Mouse (Mus musculus): Measurements from ENCODE around the gene Cnot4. TPM values are rescaled to one million over a fixed set of nuclear protein-coding genes. Genes with fewer than 3 reads are reported as not detected.
A peak's percentile ranks its signal among the peaks of the same experiment; 100 is the strongest.

Gene Cnot4
- total RNA-seq, 1 experiment = 18.8 TPM

- Histone ChIP-seq H3K4me3 (ENCODE audit: insufficient read depth in 1 of 2, low read depth in 1 of 2, low read length in 2 of 2, poor library complexity in 1 of 2, severe bottlenecking in 1 of 2) (no peak overlapping the region), H3K9ac (ENCODE audit: insufficient read depth, low read depth, low read length, poor library complexity, severe bottlenecking) (no peak overlapping the region), H3K36me3 (ENCODE audit: control insufficient read depth, insufficient read depth, low read length, poor library complexity, severe bottlenecking) (no peaks in the 10 kb centered on the region), H3K27ac (ENCODE audit: insufficient read depth, low read depth, low read length, poor library complexity, severe bottlenecking) (no peak overlapping the region), H3K4me1 (ENCODE audit: control insufficient read depth in 2 of 2, insufficient read depth in 2 of 2, low read length in 2 of 2, poor library complexity in 1 of 2) (no peaks in the 10 kb centered on the region), H3K9me3 (ENCODE audit: control insufficient read depth, insufficient read depth, low read depth, low read length) (no peaks in the 10 kb centered on the region)
- DNase-seq (ENCODE audit: low read depth, low spot score) = peak; percentile 43
- TF ChIP-seq MAFK (IDR thresholded peaks at IDR 0.05; ENCODE audit: insufficient read depth, low read depth, low read length) (no peak), ZNF384 (IDR thresholded peaks at IDR 0.05; ENCODE audit: low read depth, low read length) (no peak), ZC3H11A (IDR thresholded peaks at IDR 0.05; ENCODE audit: borderline replicate concordance, low read depth, low read length) (no peak), HCFC1 (IDR thresholded peaks at IDR 0.05; ENCODE audit: borderline replicate concordance, insufficient read depth, low read length) (no peak), CHD2 (IDR thresholded peaks at IDR 0.05; ENCODE audit: low read depth, low read length) (no peak)
- in situ Hi-C loops (cut with MboI; ENCODE audit: low sequenced_read_pairs in 2 of 2, unreplicated experiment in 2 of 2) = no loop called here
Measured at GRCm38 (mm10) chr6:35145569-35145968, 12.0 kb upstream of the Cnot4 start.

- DNase-seq (ENCODE audit: low read depth, low spot score) = no peak
- in situ Hi-C loops (cut with MboI; ENCODE audit: low sequenced_read_pairs in 2 of 2, unreplicated experiment in 2 of 2) = no loop called here
- H3K9me3 ChIP-seq (ENCODE audit: control insufficient read depth, insufficient read depth, low read depth, low read length) = no peaks in the 10 kb centered on the region
- H3K36me3 ChIP-seq (ENCODE audit: control insufficient read depth, insufficient read depth, low read length, poor library complexity, severe bottlenecking) = no peaks in the 10 kb centered on the region
- TF ChIP-seq HCFC1 (IDR thresholded peaks at IDR 0.05; ENCODE audit: borderline replicate concordance, insufficient read depth, low read length) (no peak), MAFK (IDR thresholded peaks at IDR 0.05; ENCODE audit: insufficient read depth, low read depth, low read length) (no peak), ZC3H11A (IDR thresholded peaks at IDR 0.05; ENCODE audit: borderline replicate concordance, low read depth, low read length) (no peak), ZNF384 (IDR thresholded peaks at IDR 0.05; ENCODE audit: low read depth, low read length) (no peak), CHD2 (IDR thresholded peaks at IDR 0.05; ENCODE audit: low read depth, low read length) (no peak)
- H3K9ac ChIP-seq (ENCODE audit: insufficient read depth, low read depth, low read length, poor library complexity, severe bottlenecking) = no peak overlapping the region
- no peaks in the 10 kb centered on the region for H3K4me1 ChIP-seq (ENCODE audit: control insufficient read depth in 2 of 2, insufficient read depth in 2 of 2, low read length in 2 of 2, poor library complexity in 1 of 2)
- H3K27ac ChIP-seq (ENCODE audit: insufficient read depth, low read depth, low read length, poor library complexity, severe bottlenecking) = no peak overlapping the region
- no peak overlapping the region for H3K4me3 ChIP-seq (ENCODE audit: insufficient read depth in 1 of 2, low read depth in 1 of 2, low read length in 2 of 2, poor library complexity in 1 of 2, severe bottlenecking in 1 of 2)
Measured at GRCm38 (mm10) chr6:35140351-35140750, 6.8 kb upstream of the Cnot4 start.

GRCm38 (mm10) chr6:35134844-35135243 is 1.3 kb upstream of the Cnot4 start:
- peak overlapping the region; percentile 91 for H3K9ac ChIP-seq (ENCODE audit: insufficient read depth, low read depth, low read length, poor library complexity, severe bottlenecking)
- peak overlapping the region; percentile 84 to 92; a peak in 3 of 4 replicates for H3K4me3 ChIP-seq (ENCODE audit: insufficient read depth in 1 of 2, low read depth in 1 of 2, low read length in 2 of 2, poor library complexity in 1 of 2, severe bottlenecking in 1 of 2)
- peaks cover 0 to 5% of the 10 kb centered on the region in 2 experiments; a peak in 1 of 4 replicates for H3K4me1 ChIP-seq (ENCODE audit: control insufficient read depth in 2 of 2, insufficient read depth in 2 of 2, low read length in 2 of 2, poor library complexity in 1 of 2)
- H3K36me3 ChIP-seq (ENCODE audit: control insufficient read depth, insufficient read depth, low read length, poor library complexity, severe bottlenecking) = no peaks in the 10 kb centered on the region
- no peaks in the 10 kb centered on the region for H3K9me3 ChIP-seq (ENCODE audit: control insufficient read depth, insufficient read depth, low read depth, low read length)
- H3K27ac ChIP-seq (ENCODE audit: insufficient read depth, low read depth, low read length, poor library complexity, severe bottlenecking) = no peak overlapping the region
- DNase-seq (ENCODE audit: low read depth, low spot score) = no peak
- no peak for TF ChIP-seq ZNF384 (IDR thresholded peaks at IDR 0.05; ENCODE audit: low read depth, low read length)
- no peak for TF ChIP-seq ZC3H11A (IDR thresholded peaks at IDR 0.05; ENCODE audit: borderline replicate concordance, low read depth, low read length)
- no peak for TF ChIP-seq MAFK (IDR thresholded peaks at IDR 0.05; ENCODE audit: insufficient read depth, low read depth, low read length)
- no peak for TF ChIP-seq CHD2 (IDR thresholded peaks at IDR 0.05; ENCODE audit: low read depth, low read length)
- TF ChIP-seq HCFC1 (IDR thresholded peaks at IDR 0.05; ENCODE audit: borderline replicate concordance, insufficient read depth, low read length) = no peak
- in situ Hi-C loops (cut with MboI; ENCODE audit: low sequenced_read_pairs in 2 of 2, unreplicated experiment in 2 of 2) = no loop called here

- H3K9ac ChIP-seq (ENCODE audit: insufficient read depth, low read depth, low read length, poor library complexity, severe bottlenecking) = peak overlapping the region; percentile 100
- no peaks in the 10 kb centered on the region for H3K36me3 ChIP-seq (ENCODE audit: control insufficient read depth, insufficient read depth, low read length, poor library complexity, severe bottlenecking)
- peak overlapping the region; percentile 79; the same call in 1 of the 2 replicates for H3K27ac ChIP-seq (ENCODE audit: insufficient read depth, low read depth, low read length, poor library complexity, severe bottlenecking)
- no peak for TF ChIP-seq ZC3H11A (IDR thresholded peaks at IDR 0.05; ENCODE audit: borderline replicate concordance, low read depth, low read length)
- no peak for TF ChIP-seq ZNF384 (IDR thresholded peaks at IDR 0.05; ENCODE audit: low read depth, low read length)
- TF ChIP-seq CHD2 (IDR thresholded peaks at IDR 0.05; ENCODE audit: low read depth, low read length) = no peak
- TF ChIP-seq HCFC1 (IDR thresholded peaks at IDR 0.05; ENCODE audit: borderline replicate concordance, insufficient read depth, low read length) = no peak
- no peak for TF ChIP-seq MAFK (IDR thresholded peaks at IDR 0.05; ENCODE audit: insufficient read depth, low read depth, low read length)
- H3K9me3 ChIP-seq (ENCODE audit: control insufficient read depth, insufficient read depth, low read depth, low read length) = no peaks in the 10 kb centered on the region
- peaks cover 0 to 5% of the 10 kb centered on the region in 2 experiments; a peak in 1 of 4 replicates for H3K4me1 ChIP-seq (ENCODE audit: control insufficient read depth in 2 of 2, insufficient read depth in 2 of 2, low read length in 2 of 2, poor library complexity in 1 of 2)
- H3K4me3 ChIP-seq (ENCODE audit: insufficient read depth in 1 of 2, low read depth in 1 of 2, low read length in 2 of 2, poor library complexity in 1 of 2, severe bottlenecking in 1 of 2) = peak overlapping the region; percentile 86 to 99
- in situ Hi-C loops (cut with MboI; ENCODE audit: low sequenced_read_pairs in 2 of 2, unreplicated experiment in 2 of 2) = no loop called here
- no peak for DNase-seq (ENCODE audit: low read depth, low spot score)
Measured at GRCm38 (mm10) chr6:35133246-35133578, 312 bp downstream of the Cnot4 start.

GRCm38 (mm10) chr6:35132806-35133205 is 718 bp downstream of the Cnot4 start:
- TF ChIP-seq CHD2 (IDR thresholded peaks at IDR 0.05; ENCODE audit: low read depth, low read length) (no peak), ZNF384 (IDR thresholded peaks at IDR 0.05; ENCODE audit: low read depth, low read length) (no peak), HCFC1 (IDR thresholded peaks at IDR 0.05; ENCODE audit: borderline replicate concordance, insufficient read depth, low read length) (no peak), ZC3H11A (IDR thresholded peaks at IDR 0.05; ENCODE audit: borderline replicate concordance, low read depth, low read length) (no peak)
- Histone ChIP-seq H3K4me3 (ENCODE audit: insufficient read depth in 1 of 2, low read depth in 1 of 2, low read length in 2 of 2, poor library complexity in 1 of 2, severe bottlenecking in 1 of 2) (peak overlapping the region; percentile 86 to 99), H3K4me1 (ENCODE audit: control insufficient read depth in 2 of 2, insufficient read depth in 2 of 2, low read length in 2 of 2, poor library complexity in 1 of 2) (peaks cover 0 to 5% of the 10 kb centered on the region in 2 experiments; a peak in 1 of 4 replicates), H3K9ac (ENCODE audit: insufficient read depth, low read depth, low read length, poor library complexity, severe bottlenecking) (peak overlapping the region; percentile 100), H3K9me3 (ENCODE audit: control insufficient read depth, insufficient read depth, low read depth, low read length) (no peaks in the 10 kb centered on the region), H3K36me3 (ENCODE audit: control insufficient read depth, insufficient read depth, low read length, poor library complexity, severe bottlenecking) (no peaks in the 10 kb centered on the region), H3K27ac (ENCODE audit: insufficient read depth, low read depth, low read length, poor library complexity, severe bottlenecking) (no peak overlapping the region)
- no peak for DNase-seq (ENCODE audit: low read depth, low spot score)
- in situ Hi-C loops (cut with MboI; ENCODE audit: low sequenced_read_pairs in 2 of 2, unreplicated experiment in 2 of 2) = no loop called here
